Mouse (Mus musculus): ENCODE measurements around the gene Hist1h4f.

DNA sequence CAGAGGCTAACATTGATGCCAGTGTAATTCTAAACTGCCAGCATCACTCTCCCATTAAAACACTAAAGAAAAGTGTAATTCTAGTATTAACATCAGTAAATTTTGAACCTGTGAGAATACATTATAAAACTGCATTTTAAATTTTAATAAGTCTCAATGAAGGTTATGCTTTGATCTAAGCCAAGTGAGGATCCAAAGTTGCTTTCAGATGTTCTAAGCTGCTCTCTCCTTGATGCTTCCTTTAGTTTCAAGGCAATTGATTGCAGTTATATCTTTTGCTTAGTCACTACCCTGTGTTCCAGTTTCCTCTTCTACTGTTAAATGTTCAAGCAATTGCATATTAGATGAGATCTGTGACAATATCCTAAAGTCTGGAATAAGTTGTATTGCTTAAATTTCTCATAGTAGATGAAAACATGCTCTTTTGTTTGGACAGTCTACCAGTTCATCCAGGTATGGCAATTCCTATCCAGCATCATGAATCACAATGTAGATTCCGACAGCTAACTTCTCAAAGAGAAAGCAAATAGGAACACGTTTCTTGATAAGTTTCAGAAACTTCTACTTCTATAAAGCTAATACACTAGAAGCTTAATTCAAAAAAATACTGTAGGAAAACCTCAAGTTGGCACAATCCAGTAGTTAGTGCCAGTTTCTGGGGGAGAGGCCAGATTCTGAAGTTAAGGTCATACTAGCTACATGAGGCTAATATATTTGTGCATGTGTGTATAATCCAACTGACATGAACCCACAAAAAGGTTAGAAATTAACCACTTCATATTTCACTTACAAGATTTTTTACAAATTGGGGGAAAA, 21.0 kb upstream of the Hist1h4f start:
- TF ChIP-seq CTCF (IDR thresholded peaks at IDR 0.05; ENCODE audit: low read depth, low read length), result no peak
- no peak for TF ChIP-seq POLR2A (IDR thresholded peaks at IDR 0.05; ENCODE audit: extremely low read depth, insufficient read depth, low read length)

Data from liver, adult 2 months (tissue).